ENCODE assay signal across 8 mouse cellular contexts in the genomic region with DNA sequence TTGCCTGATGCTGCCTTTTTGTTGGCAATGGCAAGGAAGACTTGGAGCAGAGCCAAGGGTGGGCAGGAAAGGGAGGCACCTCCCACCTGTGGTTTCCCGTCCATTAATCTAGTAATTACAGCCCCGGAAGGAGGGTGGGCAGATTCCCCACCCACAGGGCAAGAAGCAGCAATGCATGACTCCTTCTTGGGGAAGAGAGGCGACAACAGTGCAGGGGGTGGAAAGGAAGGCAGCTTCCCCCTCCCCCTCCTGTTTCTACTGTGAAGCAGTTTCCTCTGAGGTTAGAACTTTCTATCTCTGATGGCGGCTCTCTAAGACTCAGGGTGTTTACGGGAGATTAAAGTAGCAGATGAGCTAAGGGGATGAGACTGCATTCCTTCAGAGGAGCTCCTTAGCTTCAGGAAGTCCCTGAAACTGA. TPM values are rescaled to one million over a fixed set of nuclear protein-coding genes. Genes with fewer than 3 reads are reported as not detected.
A peak's percentile ranks its signal among the peaks of the same experiment; 100 is the strongest.
DNase-seq lines count a peak whose midpoint lies in the region; ATAC-seq lines count a peak whose summit lies in the region.

No protein-coding gene starts in this region.

- no peaks in the 10 kb centered on the region for H3K36me3 ChIP-seq in kidney, embryonic 16.5 days (ENCODE audit: insufficient read depth, low read length)
- peaks cover 38% of the 10 kb centered on the region for H3K36me3 ChIP-seq in megakaryocyte, embryonic 14.5 days (replicated peaks; ENCODE audit: low read length)

- H3K9ac ChIP-seq in kidney, embryonic 16.5 days (replicated peaks; ENCODE audit: low read length), result no peak overlapping the region

- WGBS in kidney, embryonic 16.5 days, result 35% methylated on average over 5 of the region's 5 CpGs

- H3K9me3 ChIP-seq in kidney, embryonic 16.5 days (ENCODE audit: low read length), result no peaks in the 10 kb centered on the region
- peaks cover 46% of the 10 kb centered on the region for H3K9me3 ChIP-seq in megakaryocyte, embryonic 14.5 days

- H3K4me2 ChIP-seq in kidney, embryonic 16.5 days (replicated peaks; ENCODE audit: low read depth, low read length), result no peak overlapping the region

- DNase-seq in adrenal gland, adult 2 months, result peak; percentile 73
- DNase-seq in adrenal gland, adult 8-10 months, result no peak
- no peak for DNase-seq in layer of hippocampus, postnatal 25 days (ENCODE audit: extremely low spot score in 1 of 2, low spot score in 1 of 2)
- DNase-seq in gastrocnemius, adult 18-20 months (ENCODE audit: low spot score), result no peak
- no peak for DNase-seq in urinary bladder, postnatal 10 days (ENCODE audit: low spot score)

- H3K4me1 ChIP-seq in kidney, embryonic 16.5 days (ENCODE audit: insufficient read depth, low read length), result peaks cover 21% of the 10 kb centered on the region
- peaks cover 77% of the 10 kb centered on the region for H3K4me1 ChIP-seq in megakaryocyte, embryonic 14.5 days

- peaks cover 9% of the 10 kb centered on the region; the same call in 1 of the 2 replicates for H3K27me3 ChIP-seq in kidney, embryonic 16.5 days (ENCODE audit: insufficient read depth, low read length)
- peaks cover 20% of the 10 kb centered on the region for H3K27me3 ChIP-seq in megakaryocyte, embryonic 14.5 days (replicated peaks)

- H3K4me3 ChIP-seq in kidney, embryonic 16.5 days (ENCODE audit: low read length), result no peak overlapping the region
- peak overlapping the region; percentile 83 for H3K4me3 ChIP-seq in megakaryocyte, embryonic 14.5 days (replicated peaks)

- peak; percentile 56 for ATAC-seq in erythroid progenitor cell, adult 5-6 weeks (replicated peaks; ENCODE audit: low FRiP score, poor library complexity, severe bottlenecking)
- ATAC-seq in kidney, embryonic 16.5 days (ENCODE audit: low FRiP score, low TSS enrichment), result peak; percentile 66

- H3K27ac ChIP-seq in kidney, embryonic 16.5 days (ENCODE audit: low read length), result peak overlapping the region; percentile 17

RNA-seq across cellular contexts. Expression of a gene that starts 9.9 kb away (rescaled TPM):
- 10 to 100 TPM; 70.5 to 74.9 TPM for total RNA-seq in adrenal gland, adult 2 months (2021)
- polyA plus RNA-seq in adrenal gland, adult 2 months (2012; rRNA removed), result 58.4 and 91.5 TPM in 2 replicates
- 100 to 1,000 TPM in 1 of 4 experiments, 10 to 100 TPM in 3; 42.1 to 126 (median 66.3) TPM for total RNA-seq in adrenal gland, adult 8-10 months (2022)
- not detected in 2 replicates for total RNA-seq in erythroid progenitor cell, adult 5-6 weeks (2015; ENCODE audit: low replicate concordance)
- total RNA-seq in erythroid progenitor cell, adult 5-6 weeks (2017; ENCODE audit: low replicate concordance), result not detected in 2 replicates
- polyA plus RNA-seq in kidney, embryonic 16.5 days (2015; fragmentation: Nextera tagmentation; extraction: Ambion mirVana), result 0.58 and 0.81 TPM in 2 replicates
- 9.4 and 17.2 TPM in 2 replicates for polyA plus RNA-seq in megakaryocyte, embryonic 14.5 days (2012; ENCODE audit: insufficient read depth, low replicate concordance)
- total RNA-seq in layer of hippocampus, postnatal 25 days (2021), result 1 to 10 TPM; 1.1 to 1.2 TPM
- total RNA-seq in gastrocnemius, adult 18-20 months (2021), result under 1 TPM; 0.57 to 0.68 TPM

RNA-seq across cellular contexts. Expression of a gene that starts 13.2 kb away (rescaled TPM):
- 1 to 10 TPM; 2.9 to 3.2 TPM for total RNA-seq in adrenal gland, adult 2 months (2021)
- 5.3 and 6.7 TPM in 2 replicates for polyA plus RNA-seq in adrenal gland, adult 2 months (2012; rRNA removed)
- 1 to 10 TPM in 3 of 4 experiments, under 1 TPM in 1; 0.74 to 7.0 (median 2.6) TPM for total RNA-seq in adrenal gland, adult 8-10 months (2022)
- not detected in 2 replicates for total RNA-seq in erythroid progenitor cell, adult 5-6 weeks (2015; ENCODE audit: low replicate concordance)
- not detected in 2 replicates for total RNA-seq in erythroid progenitor cell, adult 5-6 weeks (2017; ENCODE audit: low replicate concordance)
- polyA plus RNA-seq in kidney, embryonic 16.5 days (2015; fragmentation: Nextera tagmentation; extraction: Ambion mirVana), result 2.7 and 4.0 TPM in 2 replicates
- 0.25 and 3.6 TPM in 2 replicates for polyA plus RNA-seq in megakaryocyte, embryonic 14.5 days (2012; ENCODE audit: insufficient read depth, low replicate concordance)
- total RNA-seq in layer of hippocampus, postnatal 25 days (2021), result 1 to 10 TPM; 7.4 to 7.9 TPM
- 1 to 10 TPM; 1.2 to 1.9 TPM for total RNA-seq in gastrocnemius, adult 18-20 months (2021)

RNA-seq across cellular contexts. Expression of a gene that starts 34.1 kb away (rescaled TPM):
- 100 to 1,000 TPM; 154 to 322 TPM for total RNA-seq in adrenal gland, adult 2 months (2021)
- 222 and 270 TPM in 2 replicates for polyA plus RNA-seq in adrenal gland, adult 2 months (2012; rRNA removed)
- 100 to 1,000 TPM; 143 to 211 (median 173) TPM for total RNA-seq in adrenal gland, adult 8-10 months (2022)
- total RNA-seq in erythroid progenitor cell, adult 5-6 weeks (2015; ENCODE audit: low replicate concordance), result 3.4 and 6.5 TPM in 2 replicates
- total RNA-seq in erythroid progenitor cell, adult 5-6 weeks (2017; ENCODE audit: low replicate concordance), result 5.8 and 19.2 TPM in 2 replicates
- polyA plus RNA-seq in kidney, embryonic 16.5 days (2015; fragmentation: Nextera tagmentation; extraction: Ambion mirVana), result 65.8 and 68.7 TPM in 2 replicates
- 299 and 479 TPM in 2 replicates for polyA plus RNA-seq in megakaryocyte, embryonic 14.5 days (2012; ENCODE audit: insufficient read depth, low replicate concordance)
- total RNA-seq in layer of hippocampus, postnatal 25 days (2021), result 10 to 100 TPM; 45.9 to 46.2 TPM
- total RNA-seq in gastrocnemius, adult 18-20 months (2021), result 10 to 100 TPM; 16.0 to 22.4 TPM

Comparison
In these comparisons a context has a peak if more than half of its experiments do, and no peak if none do; other contexts are left out.
1. RNA of a gene that starts 9.9 kb away (total RNA-seq): 70.5 to 74.9 TPM in adrenal gland, adult 2 months and 42.1 to 126 TPM in adrenal gland, adult 8-10 months; 1.1 to 1.2 TPM in layer of hippocampus, postnatal 25 days, 0.57 to 0.68 TPM in gastrocnemius, adult 18-20 months and not detected in erythroid progenitor cell, adult 5-6 weeks; every median in the first group is over 10 times any median in the second.